Mouse (Mus musculus) right cerebral cortex, adult 18-20 months (tissue): Measurements from ENCODE around the gene Ino80b.
A peak's percentile ranks its signal among the peaks of the same experiment; 100 is the strongest.
"Not testable (repeated sequence)": the region's sequence is repeated elsewhere in the genome, so short reads cannot be mapped to it uniquely, and the experiment has no call there.

Experiments
- DNase-seq: peaks from one replicate; pipeline ENCODE4 v3.0.0; 2022; ENCODE audit warnings: mixed read lengths

The Ino80b gene

DNA sequence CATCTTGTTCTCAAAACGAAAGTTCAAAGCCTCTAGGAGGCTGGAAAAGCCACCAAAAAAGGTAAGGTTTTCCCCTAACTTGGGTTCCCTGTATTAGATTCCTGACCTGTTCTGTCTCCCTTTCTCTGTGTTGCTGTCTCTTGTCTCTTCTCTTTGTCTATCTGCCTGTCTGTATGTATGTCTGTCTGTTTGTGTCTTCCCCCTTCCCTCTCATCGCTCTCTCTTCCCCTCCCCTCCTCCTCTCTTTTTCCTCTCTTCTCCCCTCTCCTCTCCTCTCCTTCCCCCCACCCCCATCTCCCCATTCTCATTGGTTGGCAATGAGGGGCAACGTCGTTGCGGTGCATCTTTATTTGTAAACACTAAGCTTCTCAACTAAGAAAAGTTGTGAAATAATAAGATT, at the start of gene Ino80b:
Gene Ino80b (minus strand): TSS at position 101 of the 400 bp plus-strand sequence.
- DNase-seq = no peak

DNA sequence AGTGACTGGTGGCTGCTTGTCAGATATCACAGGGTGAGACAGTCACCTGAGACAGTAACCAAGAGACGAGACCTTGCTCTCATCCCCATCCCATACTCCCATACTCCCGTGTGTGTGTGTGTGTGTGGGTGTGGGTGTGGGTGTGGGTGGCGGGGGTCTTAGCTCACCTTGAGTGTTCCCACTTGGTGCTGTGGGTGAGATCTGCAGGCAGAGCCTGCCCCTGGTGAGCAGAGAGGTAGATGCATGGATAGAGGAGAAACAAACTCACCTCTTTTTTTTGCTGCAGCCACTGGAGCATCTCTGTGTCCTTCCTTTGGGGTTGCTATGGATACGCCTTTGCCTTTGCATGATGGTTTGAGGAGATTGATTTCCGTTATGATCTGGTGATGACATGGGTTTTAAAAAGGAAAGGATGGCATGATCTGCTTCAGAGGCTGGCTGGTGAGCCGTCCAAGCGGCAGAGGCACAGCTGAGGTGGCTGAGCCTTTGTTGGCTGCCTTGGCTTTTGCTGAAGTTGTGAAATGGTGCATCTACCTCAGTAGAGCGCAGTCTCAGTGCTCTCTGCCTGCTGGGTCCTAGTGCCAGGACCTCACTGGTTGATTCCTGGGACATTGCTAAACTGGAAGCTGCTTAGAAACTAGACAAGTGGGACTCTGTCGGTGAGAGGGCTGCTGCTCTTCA, 47.1 kb upstream of the Ino80b start:
- peak; percentile 84 for DNase-seq

DNA sequence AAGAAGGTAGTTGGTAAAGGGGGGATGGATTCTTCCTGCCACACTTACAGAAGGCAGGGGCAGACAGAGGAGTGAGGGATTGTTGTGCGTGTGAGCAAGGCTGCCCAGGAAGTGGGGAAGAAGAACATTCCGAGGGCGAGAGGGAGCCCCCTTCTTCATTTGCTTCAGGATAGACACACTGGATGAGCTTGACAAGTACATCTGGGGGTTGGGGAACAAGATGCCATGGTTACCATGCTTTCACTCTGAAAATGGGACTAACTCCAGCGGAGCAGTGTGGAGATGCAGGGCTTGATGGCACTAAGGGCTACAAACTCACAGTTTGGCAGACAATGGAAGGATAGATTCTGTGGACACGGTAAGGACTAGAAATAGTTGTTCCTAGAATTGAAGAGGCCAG, 45.8 kb upstream of the Ino80b start:
- DNase-seq = no peak

DNA sequence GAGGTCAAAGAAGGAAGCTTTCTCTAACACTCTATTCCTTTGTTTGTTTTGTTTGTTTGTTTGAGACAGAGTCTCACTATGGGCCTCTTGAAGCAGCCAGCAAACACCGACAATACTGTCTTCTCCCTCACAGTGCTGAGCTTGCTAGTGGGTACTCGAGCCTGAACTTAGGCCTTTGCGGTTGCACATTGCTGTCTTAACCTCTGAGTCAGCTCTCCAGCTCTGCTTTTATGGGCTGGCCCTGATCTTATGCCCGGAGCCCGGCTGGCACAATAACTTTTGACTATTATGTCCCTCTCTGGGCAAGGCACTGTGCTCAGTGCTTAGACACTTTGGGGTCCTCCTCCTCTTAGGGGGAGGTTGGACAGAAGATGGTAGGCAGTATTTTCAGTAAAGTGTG, 44.6 kb upstream of the Ino80b start:
- DNase-seq = no peak

DNA sequence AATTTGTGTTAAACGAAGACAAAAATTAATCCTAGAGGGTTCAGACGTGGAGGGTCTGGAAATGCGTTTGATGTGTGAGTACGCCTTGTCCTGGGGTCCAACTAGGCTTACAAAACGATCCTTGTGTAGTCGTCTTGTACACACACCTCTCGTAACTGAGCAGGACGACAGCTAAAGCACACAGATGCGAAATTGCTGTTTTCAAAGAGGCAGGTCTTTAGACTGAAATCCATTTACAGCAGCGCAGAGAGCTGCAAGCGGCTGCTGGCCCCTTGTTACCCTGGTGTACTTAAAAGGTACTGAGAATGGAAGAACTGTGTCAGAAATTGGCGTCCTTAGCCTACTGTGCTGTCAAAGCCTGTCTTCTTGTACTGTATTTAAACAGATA, 41.0 kb upstream of the Ino80b start:
- DNase-seq = no peak

DNA sequence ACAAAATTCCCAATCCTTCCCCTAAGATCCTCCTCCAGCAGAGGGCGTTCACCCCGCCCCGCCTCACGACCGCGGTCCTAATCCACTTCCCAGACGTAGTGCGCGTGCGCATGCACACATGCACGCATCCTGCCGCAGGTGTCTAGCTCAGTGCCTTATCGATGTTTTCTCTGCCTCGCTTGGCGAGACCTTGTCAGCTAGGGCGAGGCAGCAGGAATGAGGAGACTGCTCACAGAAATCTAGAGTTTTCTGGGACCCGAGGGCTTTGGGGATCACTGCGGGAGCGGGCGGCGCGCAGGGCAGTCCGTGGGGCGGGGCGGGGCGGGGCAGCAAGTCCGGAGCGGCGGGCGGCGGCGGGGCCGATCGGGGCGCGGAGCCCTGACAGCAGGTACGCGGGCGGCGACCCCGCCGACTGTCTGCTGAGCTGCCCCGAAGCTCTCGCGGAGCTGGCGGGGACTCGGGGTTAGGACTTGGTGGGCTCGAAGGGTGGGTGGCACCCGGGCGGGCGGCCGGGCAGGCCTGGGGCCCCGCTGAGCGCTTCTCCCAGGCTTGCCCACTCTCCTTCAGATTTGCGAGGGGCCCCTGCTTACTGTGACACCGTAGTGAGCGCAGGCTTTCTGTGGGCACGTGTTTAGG, 40.5 kb upstream of the Ino80b start, which contains the start of gene Dctn1:
Gene Dctn1 (plus strand): TSS at position 314 of the 636 bp plus-strand sequence.
- DNase-seq = peak; percentile 94

DNA sequence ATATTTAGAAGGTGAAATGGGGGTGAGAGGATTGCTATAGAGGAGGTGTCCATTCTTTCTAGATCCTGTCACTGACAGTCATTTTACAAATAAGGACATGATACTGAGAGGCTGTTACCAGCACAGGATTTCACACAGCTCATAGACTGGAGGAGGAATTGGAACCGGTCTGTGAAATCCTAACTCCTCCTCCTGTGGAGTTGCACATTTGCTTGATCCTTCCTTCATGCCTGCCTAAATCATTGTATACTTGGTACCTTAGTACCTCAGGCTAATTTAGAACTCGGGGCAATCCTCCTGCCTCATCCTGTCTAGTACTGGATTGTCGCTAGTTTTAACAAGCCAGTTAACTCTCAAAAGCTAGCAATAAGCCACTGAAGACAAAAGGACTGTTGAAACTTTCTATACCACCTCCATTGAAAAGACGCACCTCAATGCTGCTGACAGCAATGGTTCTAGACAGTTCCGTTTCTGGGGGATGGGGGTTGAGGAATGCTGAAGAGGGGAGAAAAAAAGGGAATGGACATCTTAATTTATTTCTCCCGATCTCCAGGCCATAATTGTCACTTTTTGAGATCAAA, 39.9 kb upstream of the Ino80b start:
- DNase-seq = no peak

DNA sequence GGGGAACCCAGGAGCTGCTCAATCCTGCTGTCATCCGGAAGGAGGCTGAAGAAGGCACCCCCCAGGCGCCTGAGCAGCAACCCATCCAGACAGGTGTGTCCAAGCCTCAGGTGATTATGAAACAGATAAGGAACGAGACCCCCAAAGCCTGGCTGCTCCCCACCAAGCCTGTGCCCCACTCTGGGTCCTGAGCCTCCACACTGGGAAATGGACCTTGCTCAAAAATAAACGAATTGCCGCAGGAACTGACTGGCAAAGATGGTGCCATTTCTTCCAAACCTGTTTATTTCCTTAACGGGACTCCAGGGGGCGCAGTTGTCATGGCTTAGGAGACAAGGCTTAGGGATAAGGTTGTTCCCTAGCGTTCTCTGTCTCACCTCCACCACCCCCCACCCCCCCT, 37.5 kb upstream of the Ino80b start:
- peak; percentile 64 for DNase-seq

DNA sequence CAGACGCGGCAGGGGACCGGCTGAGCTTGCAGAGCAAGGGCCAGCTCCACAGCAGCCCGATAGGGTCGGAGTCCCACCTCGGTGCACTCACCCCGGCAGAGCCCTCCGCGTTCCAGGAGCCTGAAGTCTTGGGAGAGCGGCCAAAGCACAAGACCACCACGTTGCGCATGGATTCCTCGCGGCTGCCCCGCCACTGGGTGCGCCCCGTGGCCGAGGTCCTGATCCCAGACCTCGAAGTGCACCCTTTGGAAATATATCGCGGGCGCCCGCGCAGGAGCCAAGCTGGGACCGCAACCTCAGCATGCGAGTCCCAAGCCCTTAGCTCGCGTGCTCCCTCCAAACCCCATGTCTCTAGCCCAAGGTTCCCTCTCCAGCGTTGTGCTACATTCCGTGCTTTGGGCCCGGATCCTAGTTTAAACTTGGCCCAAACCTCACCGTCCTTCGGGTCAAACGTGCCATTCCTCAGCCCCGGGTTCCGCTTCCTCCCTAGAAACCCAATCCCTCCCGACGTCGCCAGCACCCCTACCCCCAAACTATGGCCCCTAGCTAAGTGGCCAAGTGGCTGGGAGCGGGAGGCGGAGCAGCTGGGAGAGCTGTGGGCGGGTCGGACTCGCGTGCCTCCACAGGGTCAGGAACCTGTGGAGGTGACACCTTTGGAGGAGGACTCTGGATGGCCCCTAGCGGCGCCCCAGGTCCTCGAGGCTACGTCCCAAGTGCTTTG, 36.9 kb upstream of the Ino80b start:
- no peak for DNase-seq

DNA sequence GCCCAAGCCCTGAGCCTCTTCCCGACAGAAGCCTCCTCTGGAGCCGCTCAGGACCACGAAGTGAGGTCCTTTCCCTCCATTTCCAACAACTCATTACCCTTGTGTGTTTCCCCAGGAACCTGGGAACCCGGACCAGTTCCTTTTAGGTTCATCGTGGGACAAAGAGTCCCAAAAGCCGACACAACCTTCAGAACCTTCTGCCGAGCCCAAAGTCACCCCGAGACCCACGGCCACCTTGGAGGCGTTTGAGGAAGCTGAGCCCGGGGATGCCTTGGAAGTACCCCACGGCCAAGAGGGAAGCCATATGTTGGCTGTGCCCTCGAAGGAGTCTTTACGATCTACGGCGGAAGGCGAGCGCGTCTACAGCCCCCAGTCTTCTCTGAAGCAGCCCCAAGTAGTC, 36.2 kb upstream of the Ino80b start:
- no peak for DNase-seq

DNA sequence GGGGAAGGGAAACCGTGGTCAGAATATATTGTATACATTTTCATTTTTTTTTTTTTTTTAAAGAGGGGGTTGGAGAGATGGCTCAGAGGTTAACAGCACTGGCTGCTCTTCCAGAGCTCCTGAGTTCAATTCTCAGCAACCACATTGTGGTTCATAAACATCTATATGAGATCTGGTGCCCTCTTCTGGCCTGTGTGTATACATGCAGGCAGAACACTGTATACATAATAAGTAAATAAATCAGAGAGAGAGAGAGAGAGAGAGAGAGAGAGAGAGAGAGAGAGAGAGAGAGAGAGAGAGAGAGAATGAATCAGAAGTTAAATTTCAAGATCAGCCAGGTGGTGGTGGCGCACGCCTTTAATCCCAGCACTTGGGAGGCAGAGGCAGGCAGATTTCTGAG, 34.2 kb upstream of the Ino80b start:
- DNase-seq = not testable (repeated sequence)

DNA sequence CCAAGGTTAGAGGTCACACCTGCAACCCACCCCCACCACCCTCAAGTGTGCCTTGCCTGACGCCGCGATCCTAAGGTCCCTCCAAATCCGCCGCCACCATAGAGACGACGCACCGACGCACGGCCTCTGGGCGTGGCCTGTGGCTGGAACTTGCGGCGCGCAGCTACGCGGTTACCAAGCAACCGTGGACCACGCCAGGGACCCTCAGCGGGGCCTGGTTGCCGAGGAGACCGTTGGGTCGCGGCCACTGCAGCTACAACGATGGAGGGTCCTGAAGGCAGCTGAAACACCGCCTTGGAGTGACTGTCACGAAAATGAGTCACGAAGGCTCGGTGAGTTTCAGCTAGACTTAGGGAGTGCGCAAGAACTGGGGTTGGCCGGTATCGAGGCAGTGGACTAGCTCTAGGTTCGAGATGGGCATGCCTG, 31.0 kb upstream of the Ino80b start, which contains the start of the genes Wdr54 and 1700003E16Rik:
Gene Wdr54 (minus strand): TSS at position 139 of the 426 bp plus-strand sequence.
Gene 1700003E16Rik (plus strand): TSS at position 146 of the 426 bp plus-strand sequence.
- peak; percentile 85 for DNase-seq

DNA sequence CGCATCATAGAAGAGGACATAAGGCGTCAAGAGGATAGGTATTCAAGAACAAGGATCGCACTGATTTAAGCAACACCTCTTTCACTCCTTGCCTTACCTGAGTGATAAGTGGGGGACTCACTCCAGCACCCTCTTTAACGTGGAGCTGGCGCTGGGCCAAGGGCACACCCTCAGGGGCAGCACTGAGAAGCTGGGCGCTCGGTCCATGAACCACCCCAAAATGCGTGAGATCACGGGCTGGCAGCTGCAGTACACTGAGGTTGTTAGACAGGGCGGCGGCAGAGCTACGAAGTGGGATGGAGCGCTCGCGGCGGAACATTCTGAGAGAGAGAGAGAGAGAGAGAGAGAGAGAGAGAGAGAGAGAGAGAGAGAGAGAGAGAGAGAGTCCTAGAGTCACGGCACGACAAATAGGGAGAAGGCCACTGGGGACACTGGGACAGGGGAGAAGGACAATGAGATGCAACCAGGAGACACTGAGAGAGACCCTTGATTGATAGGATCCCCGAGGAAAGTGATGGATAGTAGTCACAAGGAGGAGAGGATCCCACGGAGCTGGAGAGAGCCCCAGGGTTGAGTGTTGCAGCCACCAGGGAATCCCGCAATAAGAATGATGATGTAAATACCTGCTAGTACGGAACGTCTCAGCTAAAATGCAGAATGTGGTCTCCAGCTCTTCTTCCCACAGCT, 30.5 kb upstream of the Ino80b start:
- DNase-seq = no peak

DNA sequence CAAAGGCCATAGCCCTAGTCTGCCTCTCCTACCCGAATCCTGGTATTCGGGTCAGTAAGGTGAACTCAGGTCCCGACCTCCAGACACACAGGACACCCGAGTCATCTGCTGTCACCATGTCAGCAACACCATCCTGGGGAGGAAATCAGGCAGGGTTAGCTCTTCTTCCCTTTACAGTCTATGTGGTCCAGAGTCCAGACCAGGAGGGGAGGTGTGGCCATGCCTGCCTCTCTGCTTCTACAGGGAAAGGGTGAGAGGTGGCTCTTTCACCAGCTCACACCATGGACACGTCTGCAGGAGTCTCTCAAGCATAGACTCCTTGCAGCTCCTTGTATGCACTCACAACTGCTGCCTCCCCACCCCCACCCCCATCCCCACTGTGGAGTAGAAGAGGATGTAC, 28.3 kb upstream of the Ino80b start:
- no peak for DNase-seq

DNA sequence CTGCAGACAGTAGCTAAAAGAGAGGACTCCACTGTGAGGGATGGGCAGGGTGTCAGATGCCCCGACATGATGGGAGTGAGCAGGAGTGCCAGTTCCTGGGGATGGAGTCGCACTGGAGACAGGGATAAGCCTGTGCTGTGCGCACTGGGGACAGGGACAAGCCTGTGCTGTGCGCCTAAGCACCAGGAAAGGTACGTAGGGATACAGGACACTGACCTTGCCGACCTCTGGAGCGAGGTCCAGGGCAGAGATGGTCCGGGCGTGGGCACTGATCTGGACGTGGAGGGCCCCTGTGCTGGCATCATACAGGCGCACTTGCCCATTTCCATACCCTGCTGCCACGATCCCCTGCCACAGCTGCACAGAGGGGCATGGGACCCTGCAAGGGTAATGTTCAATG, 27.8 kb upstream of the Ino80b start:
- no peak for DNase-seq

DNA sequence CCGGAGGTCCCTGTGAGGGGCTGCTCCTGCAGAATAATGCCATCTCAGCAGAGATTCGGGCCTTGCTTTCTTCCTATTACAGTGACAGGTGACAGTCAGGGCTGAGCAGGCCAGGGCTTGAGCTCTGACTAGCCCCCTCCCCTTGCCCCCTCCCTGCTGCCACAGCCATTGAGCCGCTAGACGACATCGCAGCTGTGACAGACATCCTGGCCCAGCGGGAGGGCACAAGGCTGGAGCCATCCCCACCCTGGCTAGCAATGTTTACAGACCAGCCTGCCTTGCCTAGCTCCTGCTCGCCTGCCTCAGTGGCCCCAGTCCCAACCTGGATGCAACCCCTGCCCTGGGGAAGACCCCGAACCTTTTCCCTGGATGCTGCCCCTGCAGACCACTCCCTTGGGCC, 26.5 kb upstream of the Ino80b start:
- DNase-seq = no peak

DNA sequence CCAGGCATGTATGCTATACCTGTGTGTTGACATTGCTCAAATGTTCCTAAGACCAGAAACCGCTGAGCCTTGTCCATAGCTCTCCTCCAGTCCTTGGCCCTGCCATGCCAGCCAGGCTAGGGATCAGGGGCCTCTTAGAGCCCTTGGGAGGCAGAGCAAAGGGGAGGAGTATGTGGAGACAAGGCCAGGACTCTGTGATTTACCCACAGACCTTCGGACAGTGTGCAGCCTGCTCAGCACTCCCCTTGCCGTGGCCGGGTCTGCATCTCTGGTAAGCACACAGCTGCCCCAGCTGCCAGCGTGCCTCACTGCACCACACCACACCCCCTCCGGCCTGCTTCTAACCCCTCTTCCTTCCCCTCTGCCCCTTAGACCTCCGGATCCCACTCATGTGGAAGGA, 22.0 kb upstream of the Ino80b start:
- DNase-seq = no peak

DNA sequence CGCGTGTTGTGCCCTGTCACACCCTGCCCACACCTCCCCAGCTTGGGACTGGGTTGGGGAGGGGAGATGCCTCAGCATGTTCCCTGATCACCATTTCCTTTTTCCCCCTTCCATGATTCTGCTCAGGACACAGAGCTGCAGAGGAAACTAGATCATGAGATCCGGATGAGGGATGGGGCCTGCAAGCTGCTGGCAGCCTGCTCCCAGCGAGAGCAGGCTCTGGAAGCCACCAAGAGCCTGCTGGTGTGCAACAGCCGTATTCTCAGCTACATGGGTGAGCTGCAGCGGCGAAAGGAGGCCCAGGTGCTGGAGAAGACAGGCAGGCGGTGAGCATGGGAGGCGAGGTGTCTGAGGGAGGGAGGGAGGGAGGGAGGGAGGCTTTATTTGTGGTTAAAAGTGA, 20.6 kb upstream of the Ino80b start:
- DNase-seq = no peak

DNA sequence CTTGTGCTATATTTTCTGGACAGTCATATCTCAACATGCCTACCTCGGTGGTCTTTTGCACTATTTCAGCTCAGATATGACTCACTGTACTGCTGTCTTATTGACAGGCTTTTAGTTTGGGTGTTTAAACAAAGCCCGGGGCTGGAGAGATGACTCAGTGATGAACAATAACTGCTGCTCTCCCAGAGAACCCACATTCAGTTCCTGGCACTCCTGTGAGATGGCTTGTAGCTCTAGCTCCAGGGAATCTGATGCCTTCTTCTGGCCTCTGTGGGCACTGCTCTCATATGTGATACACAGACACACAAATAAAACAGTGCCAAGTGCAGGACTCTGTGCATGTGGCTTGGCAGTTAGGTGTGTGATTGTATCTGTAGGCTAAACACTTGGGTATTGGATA, 20.0 kb upstream of the Ino80b start:
- DNase-seq = no peak

DNA sequence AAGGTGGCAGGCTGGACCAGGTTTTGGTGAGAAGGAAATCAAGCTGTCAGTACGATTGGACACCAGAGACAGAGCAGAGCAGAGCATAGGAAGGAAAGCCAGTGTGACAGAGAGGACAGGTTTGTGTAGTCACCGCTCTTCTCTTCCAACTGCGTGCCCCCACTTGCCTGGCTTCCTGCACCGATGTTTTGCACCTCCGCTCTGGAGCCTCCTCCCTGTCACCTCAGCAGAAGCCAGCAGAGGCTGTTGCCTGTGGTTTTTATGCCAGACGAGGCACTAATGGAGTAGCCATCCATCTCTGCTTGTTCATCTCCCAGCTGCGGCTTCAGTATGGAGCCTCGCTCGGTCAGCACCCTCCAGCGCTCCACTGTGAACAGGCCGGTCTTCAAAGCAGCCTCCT, 17.7 kb upstream of the Ino80b start:
- peak; percentile 70 for DNase-seq

DNA sequence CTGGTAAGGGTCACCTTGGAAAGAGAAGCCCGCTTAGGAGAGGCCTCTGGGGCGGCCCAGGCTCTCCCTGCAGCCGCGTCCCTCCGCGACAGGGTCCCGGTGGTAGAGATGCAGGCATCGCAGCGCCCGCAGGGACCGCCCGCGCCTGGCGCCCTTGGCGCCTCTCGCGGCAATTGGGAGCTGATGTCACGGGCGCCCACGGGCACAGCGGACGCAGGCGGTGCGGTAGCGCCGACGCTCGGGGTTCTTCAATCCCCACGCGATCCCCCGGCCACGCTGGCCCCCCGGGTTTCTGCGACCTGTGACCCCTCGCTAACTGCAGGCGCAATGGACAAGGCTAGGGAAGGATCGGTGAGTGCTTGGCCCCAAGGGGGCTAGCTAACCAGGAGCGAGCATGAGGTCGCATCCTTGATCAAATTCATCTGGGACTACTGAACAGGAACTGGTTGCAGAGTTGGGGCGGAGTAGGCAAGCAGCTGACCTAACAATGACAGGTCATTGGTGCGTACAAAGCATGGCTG, 17.0 kb upstream of the Ino80b start:
- peak; percentile 80 for DNase-seq

DNA sequence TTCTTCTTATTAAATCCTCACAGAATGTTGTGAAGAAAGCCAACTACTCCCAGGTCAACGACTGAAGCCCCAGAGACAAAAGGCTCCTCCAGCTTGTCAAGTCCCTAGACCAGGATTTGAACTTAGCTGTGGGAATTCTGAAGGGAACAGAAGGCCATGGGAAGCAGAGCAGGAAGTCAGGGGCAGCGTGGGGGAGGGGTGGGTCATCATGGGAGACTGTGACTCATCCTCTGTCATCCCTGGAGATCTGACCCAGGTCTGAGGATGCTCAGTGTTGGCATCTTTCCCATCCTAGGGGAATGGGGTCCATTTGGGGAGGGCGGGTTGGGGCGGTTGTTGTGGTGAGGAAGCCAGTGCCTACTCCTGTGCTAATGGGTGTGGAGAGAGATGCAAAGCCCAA, 16.4 kb upstream of the Ino80b start:
- DNase-seq = no peak

DNA sequence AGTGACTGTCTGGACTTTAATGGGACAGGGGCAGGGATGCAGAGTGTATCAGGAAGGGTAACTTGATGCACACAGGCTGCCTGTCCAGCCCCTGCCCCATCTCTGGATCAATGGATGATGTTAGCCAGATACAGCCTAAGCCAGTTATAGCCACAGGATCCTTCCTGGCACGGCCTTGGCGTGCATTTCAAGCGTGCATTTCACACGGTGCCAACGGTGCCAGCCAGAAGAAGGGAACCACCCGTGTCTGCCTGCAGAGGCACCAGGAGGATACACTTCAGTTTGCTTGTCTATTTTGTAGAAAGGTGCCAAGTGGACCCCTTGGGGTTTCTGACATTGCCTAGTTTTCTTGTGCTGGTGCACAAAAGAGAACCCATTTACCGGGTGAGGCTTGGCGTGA, 14.8 kb upstream of the Ino80b start:
- DNase-seq = no peak
